Mouse (Mus musculus) embryo, embryonic 9.5 days (tissue): Measurements from ENCODE around the gene Sgsm2.

ENCODE experiments used
- DNase-seq: peaks from one replicate; pipeline ENCODE4 v3.0.0-alpha.2; 2017; ENCODE audit errors: extremely low spot score

The Sgsm2 gene

GRCm38 (mm10) chr11:74881979-74882378, 14.9 kb downstream of the Sgsm2 start:
- no peak for DNase-seq

- DNase-seq, result no peak
Measured at GRCm38 (mm10) chr11:74880999-74881398, 15.9 kb downstream of the Sgsm2 start.

GRCm38 (mm10) chr11:74876801-74877200, 20.1 kb downstream of the Sgsm2 start:
- DNase-seq, result peak; percentile 57

- DNase-seq, result no peak
Measured at GRCm38 (mm10) chr11:74874630-74875029, 22.2 kb downstream of the Sgsm2 start.

GRCm38 (mm10) chr11:74870991-74871622, 25.8 kb downstream of the Sgsm2 start:
- DNase-seq, result no peak

GRCm38 (mm10) chr11:74870544-74870943, 26.3 kb downstream of the Sgsm2 start:
- no peak for DNase-seq

- DNase-seq, result no peak
Measured at GRCm38 (mm10) chr11:74869603-74870002, 27.3 kb downstream of the Sgsm2 start.

GRCm38 (mm10) chr11:74868046-74868760, 28.7 kb downstream of the Sgsm2 start:
- DNase-seq, result no peak

- no peak for DNase-seq
Measured at GRCm38 (mm10) chr11:74867181-74867580, 29.7 kb downstream of the Sgsm2 start.

GRCm38 (mm10) chr11:74866640-74867039, 30.2 kb downstream of the Sgsm2 start:
- DNase-seq, result no peak

GRCm38 (mm10) chr11:74865252-74865651, 31.6 kb downstream of the Sgsm2 start:
- DNase-seq, result no peak

GRCm38 (mm10) chr11:74864421-74864820, 32.4 kb downstream of the Sgsm2 start:
- DNase-seq, result no peak

- peak; percentile 41 for DNase-seq
Measured at GRCm38 (mm10) chr11:74863471-74863870, 33.4 kb downstream of the Sgsm2 start.

GRCm38 (mm10) chr11:74862129-74862528, 34.7 kb downstream of the Sgsm2 start:
- no peak for DNase-seq

- no peak for DNase-seq
Measured at GRCm38 (mm10) chr11:74857756-74858155, 39.1 kb downstream of the Sgsm2 start.

GRCm38 (mm10) chr11:74850998-74851661, 45.7 kb downstream of the Sgsm2 start:
- no peak for DNase-seq

- peak; percentile 80 for DNase-seq
Measured at GRCm38 (mm10) chr11:74847919-74848521, 48.8 kb downstream of the Sgsm2 start.

- DNase-seq, result no peak
Measured at GRCm38 (mm10) chr11:74845784-74846183, 51.1 kb downstream of the Sgsm2 start.

GRCm38 (mm10) chr11:74843761-74844160, 53.1 kb downstream of the Sgsm2 start:
- DNase-seq, result no peak

- no peak for DNase-seq
Measured at GRCm38 (mm10) chr11:74843435-74843714, 53.5 kb downstream of the Sgsm2 start.

GRCm38 (mm10) chr11:74842656-74843434, 54.0 kb downstream of the Sgsm2 start:
- DNase-seq, result no peak

GRCm38 (mm10) chr11:74842045-74842444, 54.8 kb downstream of the Sgsm2 start:
- no peak for DNase-seq
